Mouse (Mus musculus): ENCODE measurements around the gene Vwc2l.

DNA sequence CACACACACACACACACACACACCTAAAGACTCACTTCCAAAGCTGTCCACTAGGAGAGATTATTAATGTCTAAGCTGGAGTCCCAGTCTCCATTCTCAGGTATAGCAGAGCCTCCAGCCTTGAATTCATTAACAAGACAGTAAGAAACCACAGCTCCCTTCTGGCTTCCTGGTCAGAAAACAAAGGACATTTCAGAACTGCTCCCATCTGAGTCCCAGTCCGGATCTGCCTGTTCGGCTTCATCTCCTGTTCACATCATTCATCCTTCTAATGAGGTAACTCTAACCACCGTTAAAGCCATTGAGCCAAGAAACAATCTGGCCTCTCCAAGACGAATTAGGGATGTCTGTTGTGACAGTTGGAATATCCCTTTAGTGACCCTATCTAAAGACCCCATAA, 185.7 kb downstream of the Vwc2l start:
- TF ChIP-seq POLR2A (IDR thresholded peaks at IDR 0.05; ENCODE audit: borderline replicate concordance, control insufficient read depth, low read depth, low read length): no peak
- no peak for TF ChIP-seq CTCF (IDR thresholded peaks at IDR 0.05; ENCODE audit: control insufficient read depth, insufficient read depth, low read length)

Measured in bone marrow, adult 2 months (tissue).